Mouse (Mus musculus) embryonic fibroblast, embryonic 13.5 days (primary cell): ENCODE measurements at regions not wholly inside any gene's neighbourhood (a gene's known extent, or its start where the extent isn't known, plus 50 kb on each side); places are given as distances from the start of the nearest gene placed in this dataset.

Source experiments
- CTCF ChIP-seq: IDR thresholded peaks from 2 replicates; pipeline ENCODE4 v1.5.1; 2011; ENCODE audit warnings: mild to moderate bottlenecking, control low read depth, low read length, moderate library complexity, borderline replicate concordance; ENCODE audit not compliant: insufficient read depth
- POLR2A ChIP-seq: IDR thresholded peaks from 2 replicates; pipeline ENCODE4 v1.6.1; 2011; ENCODE audit warnings: low read depth, mild to moderate bottlenecking, control low read depth, low read length, moderate library complexity

- no peak for TF ChIP-seq CTCF
- TF ChIP-seq POLR2A = no peak
These were observed 164.2 kb upstream of the Bdnf start for GRCm38 (mm10) chr2:109510070-109510979.
